Mouse (Mus musculus) hindbrain, embryonic 14.5 days (tissue): Measurements from ENCODE around the gene Lrrc19. TPM values are rescaled to one million over a fixed set of nuclear protein-coding genes. Genes with fewer than 3 reads are reported as not detected.
A peak's percentile ranks its signal among the peaks of the same experiment; 100 is the strongest.
"Not testable (repeated sequence)": the region's sequence is repeated elsewhere in the genome, so short reads cannot be mapped to it uniquely, and the experiment has no call there.

Experiments used
- ATAC-seq: fragments of 200-750 bp; cut with Nextera tagmentation; 2 replicates; pipeline ENCODE4 v1.8.0; 2017; ENCODE audit warnings: moderate number of reproducible peaks, mild to moderate bottlenecking, moderate TSS enrichment, moderate library complexity; ENCODE audit not compliant: low FRiP score
- DNase-seq: peaks from one replicate; pipeline ENCODE4 v3.0.0-alpha.2; 2015; ENCODE audit warnings: low spot score
- H3K27ac ChIP-seq: fragments of 300-500 bp; sonication (generic); 2 replicates; pipeline ENCODE4 v1.5.1; 2014; ENCODE audit warnings: mild to moderate bottlenecking, moderate library complexity
- H3K27me3 ChIP-seq: fragments of 300-500 bp; sonication (generic); 2 replicates; pipeline ENCODE4 v1.6.1; 2014; ENCODE audit warnings: mild to moderate bottlenecking, low read length, mixed read lengths; ENCODE audit not compliant: control insufficient read depth, insufficient read depth
- H3K36me3 ChIP-seq: fragments of 300-500 bp; sonication (generic); replicated peaks from 2 replicates; pipeline ENCODE4 v1.6.1; 2014; ENCODE audit not compliant: control insufficient read depth, insufficient read depth
- H3K4me1 ChIP-seq: fragments of 300-500 bp; sonication (generic); replicated peaks from 2 replicates; pipeline ENCODE4 v1.6.1; 2014; ENCODE audit warnings: antibody characterized with exemption, low read length, mixed read lengths; ENCODE audit not compliant: control insufficient read depth, insufficient read depth
- H3K4me2 ChIP-seq: fragments of 300-500 bp; sonication (generic); replicated peaks from 2 replicates; pipeline ENCODE4 v1.6.1; 2014; ENCODE audit warnings: mild to moderate bottlenecking, moderate library complexity
- H3K4me3 ChIP-seq: fragments of 300-500 bp; sonication (generic); replicated peaks from 2 replicates; pipeline ENCODE4 v1.5.1; 2014; ENCODE audit warnings: mild to moderate bottlenecking, low read length
- H3K9ac ChIP-seq: fragments of 300-500 bp; sonication (generic); 2 replicates; pipeline ENCODE4 v1.6.1; 2014
- H3K9me3 ChIP-seq: fragments of 300-500 bp; sonication (generic); 2 replicates; pipeline ENCODE4 v1.6.1; 2016; ENCODE audit warnings: low read length; ENCODE audit not compliant: control insufficient read depth
- WGBS: fragments of 180-500 bp; shearing (Covaris S2); extraction: QIAGEN DNeasy Blood & Tissue Kit; methylation state at CpG from one replicate; pipeline ENCODE4 v1.1.7; 2014; 5-methylcytosine and 5-hydroxymethylcytosine counted together
- polyA plus RNA-seq: library from polyadenylated mRNA; unstranded; fragments of >200 nt; fragmentation: Nextera tagmentation; extraction: Ambion mirVana; gene quantifications from 2 replicates; pipeline ENCODE4 v1.2.1, GENCODE M21; 2014

The Lrrc19 gene
- polyA plus RNA-seq: 0.37 and 0.40 TPM in 2 replicates

DNA sequence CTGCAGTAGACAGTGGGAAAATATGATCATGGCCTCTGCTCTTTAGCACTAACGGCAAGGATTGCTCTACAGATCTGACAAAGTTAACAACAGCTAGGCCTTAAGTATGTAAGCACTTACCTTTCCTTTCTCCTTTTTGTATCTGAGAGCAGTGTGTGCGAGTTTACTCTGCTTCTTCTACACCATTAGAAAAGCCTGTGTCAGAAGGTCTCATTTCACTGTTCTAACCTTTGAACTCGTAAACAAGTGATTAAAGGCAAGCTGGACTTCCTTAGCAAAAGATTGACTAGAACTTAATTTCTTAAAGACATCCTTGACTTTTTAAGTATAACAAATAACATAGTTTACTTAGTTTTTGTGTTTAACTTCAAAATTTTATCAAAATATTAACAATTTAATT, at the start of gene Lrrc19:
Gene Lrrc19 (minus strand): TSS at position 225 of the 400 bp plus-strand sequence.
- H3K9me3 ChIP-seq: no peaks in the 10 kb centered on the region
- H3K4me3 ChIP-seq: no peak within 1 kb of the TSS
- 91% methylated on average over 3 of the region's 3 CpGs for WGBS
- H3K4me2 ChIP-seq: no peak within 1 kb of the TSS
- no peaks in the 10 kb centered on the region for H3K27me3 ChIP-seq
- H3K36me3 ChIP-seq: peaks cover 12% of the 10 kb centered on the region
- no peak within 1 kb of the TSS for H3K9ac ChIP-seq
- DNase-seq: no peak
- H3K27ac ChIP-seq: no peak within 1 kb of the TSS
- no peaks in the 10 kb centered on the region for H3K4me1 ChIP-seq
- no peak for ATAC-seq

DNA sequence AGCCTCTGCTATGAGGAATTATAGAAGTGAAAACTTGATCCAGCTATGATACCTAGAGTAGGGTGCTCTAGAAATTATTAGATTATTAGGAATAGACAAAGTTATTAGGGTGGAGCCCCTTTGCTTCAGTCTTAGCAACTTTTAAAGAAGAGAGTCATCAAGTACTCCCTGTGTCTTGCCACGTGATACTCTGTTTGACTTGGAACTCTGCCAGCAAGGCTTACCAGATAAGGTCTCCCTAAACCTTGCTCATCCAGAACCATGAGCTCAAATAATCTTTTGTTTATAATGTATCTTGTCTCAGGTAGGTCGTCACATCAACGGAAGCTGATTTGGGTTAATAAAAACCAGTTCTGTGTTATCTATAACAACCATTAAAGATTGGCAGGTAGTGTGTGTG, 46.4 kb upstream of the Lrrc19 start:
- ATAC-seq (no peak), DNase-seq (no peak)
- Histone ChIP-seq H3K36me3 (0 out of 2 replicates have a peak, but pooled peaks cover 12% of the 10 kb centered on the region), H3K27me3 (no peaks in the 10 kb centered on the region), H3K9ac (no peak overlapping the region), H3K4me2 (no peak overlapping the region), H3K9me3 (no peaks in the 10 kb centered on the region), H3K4me3 (no peak overlapping the region), H3K27ac (no peak overlapping the region), H3K4me1 (no peaks in the 10 kb centered on the region)
- 91% methylated on average over 3 of the region's 3 CpGs for WGBS

DNA sequence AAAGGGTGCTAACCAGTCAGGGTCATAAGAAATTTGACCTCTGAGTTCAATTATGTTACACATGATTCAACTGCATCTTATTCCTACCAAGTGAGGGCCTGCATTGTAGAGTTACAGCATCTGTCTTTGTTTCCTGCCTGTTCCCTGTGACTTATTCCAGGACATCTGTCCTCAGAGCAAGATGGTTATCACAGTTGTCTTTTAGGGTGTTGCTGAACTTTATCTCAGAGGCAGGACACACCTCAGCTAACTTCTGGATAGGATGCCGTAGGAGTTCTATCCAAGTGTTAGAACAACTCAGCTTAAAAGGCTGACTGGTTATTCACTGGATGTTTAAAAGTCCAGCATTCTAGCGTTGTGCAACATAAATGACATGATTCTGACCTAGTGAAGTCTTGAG, 42.2 kb upstream of the Lrrc19 start:
- 91% methylated on average over 2 of the region's 2 CpGs for WGBS
- peaks cover 31% of the 10 kb centered on the region for H3K36me3 ChIP-seq
- ATAC-seq (no peak), DNase-seq (no peak)
- H3K4me1 ChIP-seq: no peaks in the 10 kb centered on the region
- no peaks in the 10 kb centered on the region for H3K9me3 ChIP-seq
- H3K27ac ChIP-seq: no peak overlapping the region
- no peak overlapping the region for H3K4me2 ChIP-seq
- no peaks in the 10 kb centered on the region for H3K27me3 ChIP-seq
- no peak overlapping the region for H3K4me3 ChIP-seq
- H3K9ac ChIP-seq: no peak overlapping the region

DNA sequence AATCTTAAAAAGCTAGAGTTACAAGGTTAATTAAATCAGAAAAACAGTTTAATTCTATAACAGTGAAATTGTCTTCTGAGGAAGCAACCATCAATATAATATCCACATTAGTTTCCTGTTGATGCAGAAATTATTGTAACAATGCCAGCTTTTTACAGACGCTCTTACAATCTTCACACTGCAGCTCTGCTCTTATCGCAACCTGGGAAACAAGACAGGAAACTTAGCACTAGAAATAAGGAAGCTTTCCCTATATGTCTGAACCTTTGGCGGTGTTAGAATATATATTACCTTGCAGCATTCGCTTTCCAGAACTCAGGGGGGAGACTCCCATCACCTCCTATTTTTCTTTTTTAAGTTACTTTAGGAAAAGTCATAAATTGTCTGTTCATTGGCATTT, 41.1 kb upstream of the Lrrc19 start:
- DNase-seq (no peak), ATAC-seq (no peak)
- H3K27me3 ChIP-seq: no peaks in the 10 kb centered on the region
- 97% methylated on average over 4 of the region's 4 CpGs for WGBS
- H3K4me1 ChIP-seq: no peaks in the 10 kb centered on the region
- no peaks in the 10 kb centered on the region for H3K9me3 ChIP-seq
- no peak overlapping the region for H3K4me3 ChIP-seq
- H3K4me2 ChIP-seq: no peak overlapping the region
- no peak overlapping the region for H3K9ac ChIP-seq
- H3K36me3 ChIP-seq: peaks cover 40% of the 10 kb centered on the region
- no peak overlapping the region for H3K27ac ChIP-seq

DNA sequence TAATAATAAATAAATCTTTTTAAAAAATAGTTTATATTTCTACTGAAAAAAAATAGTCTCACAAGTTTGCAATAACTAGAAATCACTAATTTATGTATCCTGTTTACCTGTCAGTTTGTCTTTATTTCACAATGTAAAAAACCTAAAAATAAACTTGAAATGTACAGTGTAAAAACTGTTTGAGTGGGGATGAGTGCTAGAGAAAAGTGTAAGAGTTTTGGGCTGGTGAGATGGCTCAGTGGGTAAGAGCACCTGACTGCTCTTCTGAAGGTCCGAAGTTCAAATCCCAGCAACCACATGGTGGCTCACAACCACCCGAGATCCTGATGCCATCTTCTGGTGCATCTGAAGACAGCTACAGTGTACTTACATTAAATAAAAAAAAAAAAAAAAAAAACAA, 39.9 kb upstream of the Lrrc19 start:
- not testable (repeated sequence) for H3K9me3 ChIP-seq, DNase-seq, H3K27me3 ChIP-seq, H3K4me1 ChIP-seq, H3K4me2 ChIP-seq, ATAC-seq, H3K9ac ChIP-seq, H3K4me3 ChIP-seq, H3K27ac ChIP-seq
- WGBS: 92% methylated on average over 1 of the region's 2 CpGs
- peaks cover 44% of the 10 kb centered on the region for H3K36me3 ChIP-seq

DNA sequence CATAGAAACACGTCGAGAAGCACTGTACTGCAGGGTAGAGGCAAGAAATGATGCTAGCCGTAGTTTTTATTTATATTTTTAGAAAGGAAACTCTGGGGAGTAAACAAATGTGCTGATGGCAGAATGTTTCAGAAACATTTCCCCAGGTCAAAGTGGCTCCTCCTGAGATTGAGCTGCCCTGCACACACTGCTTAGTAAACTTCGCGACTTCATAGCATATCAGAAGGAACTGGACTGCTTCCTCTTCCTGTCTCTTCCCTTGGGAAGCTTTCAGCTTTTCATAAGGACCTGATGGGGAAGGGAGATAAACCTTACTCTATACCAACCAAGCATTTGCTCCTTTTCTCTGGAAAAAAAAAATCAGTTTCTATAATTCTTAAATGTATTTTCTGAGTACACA, 33.4 kb upstream of the Lrrc19 start:
- no peaks in the 10 kb centered on the region for H3K27me3 ChIP-seq
- ATAC-seq (no peak), DNase-seq (no peak)
- no peak overlapping the region for H3K9ac ChIP-seq
- H3K4me2 ChIP-seq: no peak overlapping the region
- H3K4me3 ChIP-seq: no peak overlapping the region
- peaks cover 53% of the 10 kb centered on the region for H3K36me3 ChIP-seq
- no peaks in the 10 kb centered on the region for H3K4me1 ChIP-seq
- H3K27ac ChIP-seq: no peak overlapping the region
- WGBS: 86% methylated on average over 5 of the region's 5 CpGs
- no peaks in the 10 kb centered on the region for H3K9me3 ChIP-seq

DNA sequence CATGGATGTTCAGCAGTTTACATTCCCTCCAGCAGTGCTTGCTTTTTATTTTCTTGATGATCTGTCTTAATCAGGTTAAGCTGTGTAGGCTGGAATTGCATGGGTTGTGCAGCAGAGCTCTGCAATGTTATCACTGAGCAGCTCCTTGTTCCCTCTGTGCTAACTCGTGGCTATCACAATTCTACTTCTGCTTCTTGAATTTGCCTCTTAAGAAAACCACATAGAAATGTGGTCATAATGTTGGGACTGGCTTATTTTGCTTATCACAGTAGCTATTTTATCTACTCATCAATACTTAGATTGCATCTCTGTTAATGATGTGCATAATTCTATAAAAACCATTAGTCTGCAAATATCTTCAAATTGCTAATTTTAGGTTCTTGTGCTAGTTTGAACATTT, 32.1 kb upstream of the Lrrc19 start:
- no peak for ATAC-seq
- no peaks in the 10 kb centered on the region for H3K9me3 ChIP-seq
- no peak overlapping the region for H3K9ac ChIP-seq
- WGBS: 87% methylated on average over 1 of the region's 1 CpGs
- no peak for DNase-seq
- H3K4me1 ChIP-seq: no peaks in the 10 kb centered on the region
- no peak overlapping the region for H3K4me2 ChIP-seq
- H3K4me3 ChIP-seq: no peak overlapping the region
- peaks cover 40% of the 10 kb centered on the region for H3K36me3 ChIP-seq
- no peak overlapping the region for H3K27ac ChIP-seq
- no peaks in the 10 kb centered on the region for H3K27me3 ChIP-seq

DNA sequence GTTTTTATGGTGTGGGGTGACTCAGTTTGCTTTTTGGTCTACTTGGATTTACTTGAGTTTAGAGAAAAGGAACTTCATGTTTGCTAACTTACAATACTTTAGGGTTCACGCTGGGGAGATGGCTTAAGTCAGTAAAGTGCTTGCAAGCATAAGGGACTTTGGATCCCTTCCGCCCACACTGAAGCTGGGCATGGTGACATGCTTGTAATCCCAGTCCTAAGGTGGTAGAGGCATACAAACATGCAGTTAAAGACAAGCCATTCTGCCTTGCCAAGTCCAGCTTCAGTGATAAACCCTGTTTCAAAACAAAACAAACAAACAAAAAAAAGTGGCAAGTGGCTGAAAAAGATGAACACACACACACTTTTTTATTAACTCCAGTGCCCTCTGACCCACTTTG, 31.2 kb upstream of the Lrrc19 start:
- no peak overlapping the region for H3K9ac ChIP-seq
- 95% methylated on average over 2 of the region's 2 CpGs for WGBS
- no peak for ATAC-seq

DNA sequence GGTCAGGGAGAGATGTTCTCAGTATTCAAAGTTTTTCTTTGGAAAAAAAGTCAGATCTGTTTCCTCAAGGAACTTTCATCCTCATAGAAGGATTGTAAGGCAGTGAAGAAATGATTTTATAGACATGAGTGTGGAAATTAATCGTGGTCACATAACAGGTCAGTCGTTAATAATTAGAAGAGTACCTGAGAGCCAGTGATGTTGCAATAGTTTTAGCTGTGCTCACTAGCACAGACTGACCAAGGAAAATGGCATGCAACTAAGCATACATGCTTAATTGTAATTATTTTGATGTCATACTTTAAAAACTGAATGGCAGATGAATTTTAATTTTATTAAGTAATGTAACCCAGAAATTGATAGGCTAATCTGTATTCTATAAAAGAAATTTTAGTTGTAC, 30.7 kb upstream of the Lrrc19 start:
- Histone ChIP-seq H3K4me3 (no peak overlapping the region), H3K36me3 (peaks cover 31% of the 10 kb centered on the region), H3K4me1 (no peaks in the 10 kb centered on the region), H3K4me2 (no peak overlapping the region), H3K9ac (no peak overlapping the region), H3K27me3 (no peaks in the 10 kb centered on the region), H3K9me3 (no peaks in the 10 kb centered on the region), H3K27ac (no peak overlapping the region)
- WGBS: 96% methylated on average over 2 of the region's 2 CpGs
- no peak for DNase-seq
- no peak for ATAC-seq

More for the DNA sequence above, 31.2 kb upstream of the Lrrc19 start:
- Histone ChIP-seq H3K27ac (no peak overlapping the region), H3K4me2 (no peak overlapping the region), H3K4me1 (no peaks in the 10 kb centered on the region), H3K9me3 (no peaks in the 10 kb centered on the region), H3K27me3 (no peaks in the 10 kb centered on the region), H3K4me3 (no peak overlapping the region), H3K36me3 (peaks cover 34% of the 10 kb centered on the region)
- DNase-seq: no peak

DNA sequence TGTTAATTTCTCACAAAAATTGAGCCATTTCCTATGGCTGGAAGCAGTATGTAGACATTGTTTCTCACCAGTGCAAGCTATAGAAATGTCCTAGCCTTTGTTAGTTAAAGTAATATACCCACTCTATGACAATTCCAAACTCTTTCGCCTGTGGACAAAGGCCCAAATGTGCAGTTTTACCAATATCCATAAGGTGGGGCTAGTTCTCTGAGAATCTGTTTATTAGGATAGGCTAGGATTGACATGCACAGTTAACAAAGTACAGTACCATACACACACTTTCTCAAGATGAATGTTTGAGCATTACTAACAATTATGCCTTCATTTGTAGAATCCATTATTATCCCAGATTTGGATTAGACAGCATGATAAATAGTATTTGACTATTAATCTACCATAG, 19.8 kb upstream of the Lrrc19 start:
- WGBS: 53% methylated on average over 1 of the region's 1 CpGs
- Histone ChIP-seq H3K27ac (no peak overlapping the region), H3K4me2 (no peak overlapping the region), H3K36me3 (no peaks in the 10 kb centered on the region), H3K4me3 (no peak overlapping the region), H3K9ac (no peak overlapping the region), H3K27me3 (no peaks in the 10 kb centered on the region), H3K9me3 (no peaks in the 10 kb centered on the region), H3K4me1 (no peaks in the 10 kb centered on the region)
- ATAC-seq: peak; percentile 65; the same call in 1 of the 2 replicates
- peak; percentile 72 for DNase-seq
